Mouse (Mus musculus): ENCODE measurements at regions not wholly inside any gene's neighbourhood (a gene's known extent, or its start where the extent isn't known, plus 50 kb on each side); places are given as distances from the start of the nearest gene placed in this dataset.

DNA sequence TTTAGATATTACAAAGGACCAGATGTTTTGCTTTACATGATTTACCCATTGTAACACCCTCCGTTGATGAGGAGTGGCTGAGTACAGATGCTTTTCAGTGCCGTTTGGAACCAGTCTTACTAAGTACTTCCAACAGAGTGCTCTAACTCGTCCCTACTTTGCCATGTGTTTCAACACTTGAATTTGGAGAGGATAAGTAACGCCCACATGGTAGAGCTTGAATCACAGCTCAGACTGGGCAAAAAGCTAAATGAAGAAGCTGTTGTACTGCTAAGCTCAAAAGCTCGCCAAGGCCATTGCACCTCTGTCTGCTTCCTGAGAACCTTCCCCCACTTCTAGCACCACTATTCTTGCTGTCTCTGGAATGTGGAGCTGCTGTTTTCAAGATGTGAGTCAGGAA is 471.1 kb downstream of the Nfib start:
- WGBS, result 86% methylated on average over 5 of the region's 5 CpGs
- no peak overlapping the region for H3K9ac ChIP-seq
- no peaks in the 10 kb centered on the region for H3K4me1 ChIP-seq
- no peaks in the 10 kb centered on the region for H3K27me3 ChIP-seq
- H3K27ac ChIP-seq, result no peak overlapping the region
- ATAC-seq, result no peak
- no peak overlapping the region for H3K4me3 ChIP-seq
- H3K9me3 ChIP-seq (replicated peaks), result peaks cover 5% of the 10 kb centered on the region; the same call in 1 of the 2 replicates
- no peaks in the 10 kb centered on the region for H3K36me3 ChIP-seq (ENCODE audit: poor library complexity, severe bottlenecking)
- H3K4me2 ChIP-seq, result no peak overlapping the region

- 59% methylated on average over 6 of the region's 6 CpGs for WGBS
- Histone ChIP-seq H3K9me3 (replicated peaks) (no peaks in the 10 kb centered on the region), H3K27ac (peak overlapping the region; percentile 51; the same call in 1 of the 2 replicates), H3K4me3 (no peak overlapping the region), H3K4me1 (no peaks in the 10 kb centered on the region), H3K27me3 (no peaks in the 10 kb centered on the region), H3K4me2 (no peak overlapping the region), H3K9ac (no peak overlapping the region), H3K36me3 (ENCODE audit: poor library complexity, severe bottlenecking) (no peaks in the 10 kb centered on the region)
- ATAC-seq, result peak; percentile 93
Observed at GRCm38 (mm10) chr4:82226197-82227119, 479.1 kb downstream of the Nfib start.

- Histone ChIP-seq H3K4me1 (peaks cover 15% of the 10 kb centered on the region), H3K9me3 (replicated peaks) (no peaks in the 10 kb centered on the region), H3K9ac (no peak overlapping the region), H3K36me3 (ENCODE audit: poor library complexity, severe bottlenecking) (no peaks in the 10 kb centered on the region), H3K27ac (no peak overlapping the region), H3K4me3 (no peak overlapping the region), H3K27me3 (no peaks in the 10 kb centered on the region), H3K4me2 (no peak overlapping the region)
- 23% methylated on average over 8 of the region's 8 CpGs for WGBS
- no peak; the same call in 1 of the 2 replicates for ATAC-seq
Observed at GRCm38 (mm10) chr4:82220724-82221123, 484.8 kb downstream of the Nfib start.

- no peaks in the 10 kb centered on the region for H3K9me3 ChIP-seq (replicated peaks)
- H3K9ac ChIP-seq, result no peak overlapping the region
- H3K4me1 ChIP-seq, result peaks cover 15% of the 10 kb centered on the region
- H3K36me3 ChIP-seq (ENCODE audit: poor library complexity, severe bottlenecking), result no peaks in the 10 kb centered on the region
- 81% methylated on average over 7 of the region's 7 CpGs for WGBS
- ATAC-seq, result no peak
- H3K27me3 ChIP-seq, result no peaks in the 10 kb centered on the region
- no peak overlapping the region for H3K4me3 ChIP-seq
- no peak overlapping the region for H3K27ac ChIP-seq
- no peak overlapping the region for H3K4me2 ChIP-seq
Observed at GRCm38 (mm10) chr4:82220120-82220714, 485.3 kb downstream of the Nfib start.

DNA sequence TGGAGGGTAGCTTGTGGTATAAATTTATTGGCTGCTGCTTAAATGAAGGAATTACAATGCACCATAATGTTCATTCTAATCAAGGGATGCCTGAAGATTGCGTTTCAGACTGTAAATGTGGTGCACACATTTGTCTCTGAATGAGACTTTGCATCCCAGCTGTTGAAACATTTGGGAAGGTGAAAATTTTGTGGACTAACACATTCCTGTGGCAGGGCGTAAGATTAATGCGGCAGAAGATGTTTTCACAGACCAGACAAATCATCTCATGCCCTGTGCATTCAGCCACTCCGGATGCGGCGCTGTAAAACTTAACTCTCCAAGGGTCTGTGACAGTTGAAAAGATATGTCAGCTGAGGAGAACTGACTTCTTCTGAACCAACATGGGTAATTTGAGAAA is 486.9 kb downstream of the Nfib start:
- Histone ChIP-seq H3K27me3 (no peaks in the 10 kb centered on the region), H3K27ac (no peak overlapping the region), H3K4me2 (no peak overlapping the region), H3K9me3 (replicated peaks) (no peaks in the 10 kb centered on the region), H3K4me3 (no peak overlapping the region), H3K9ac (no peak overlapping the region), H3K36me3 (ENCODE audit: poor library complexity, severe bottlenecking) (no peaks in the 10 kb centered on the region), H3K4me1 (peaks cover 15% of the 10 kb centered on the region)
- 90% methylated on average over 6 of the region's 6 CpGs for WGBS
- ATAC-seq, result no peak

DNA sequence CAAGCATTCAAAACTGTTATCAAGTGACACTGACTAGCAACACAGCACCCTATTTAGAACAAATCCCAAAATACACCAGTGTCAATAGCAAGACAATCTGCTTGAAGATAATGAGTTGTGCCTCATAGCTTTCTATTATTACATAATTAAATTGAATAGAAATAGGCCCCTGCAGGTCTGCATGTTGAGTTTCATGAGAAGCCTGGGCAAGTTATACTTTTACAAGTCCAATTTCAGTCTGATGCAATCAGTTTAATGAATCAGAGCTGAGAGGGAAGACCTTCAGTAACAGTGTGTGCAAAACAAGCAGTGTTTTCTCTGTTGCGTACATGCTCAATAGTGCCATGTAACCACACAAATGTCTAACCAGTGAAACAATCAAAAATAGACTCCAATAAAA is 498.5 kb downstream of the Nfib start:
- H3K27ac ChIP-seq, result no peak overlapping the region
- WGBS, result 98% methylated on average over 1 of the region's 1 CpGs
- no peaks in the 10 kb centered on the region for H3K4me1 ChIP-seq
- no peaks in the 10 kb centered on the region for H3K9me3 ChIP-seq (replicated peaks)
- no peak overlapping the region for H3K4me2 ChIP-seq
- H3K9ac ChIP-seq, result no peak overlapping the region
- no peak overlapping the region for H3K4me3 ChIP-seq
- ATAC-seq, result no peak
- H3K36me3 ChIP-seq (ENCODE audit: poor library complexity, severe bottlenecking), result no peaks in the 10 kb centered on the region
- H3K27me3 ChIP-seq, result no peaks in the 10 kb centered on the region

DNA sequence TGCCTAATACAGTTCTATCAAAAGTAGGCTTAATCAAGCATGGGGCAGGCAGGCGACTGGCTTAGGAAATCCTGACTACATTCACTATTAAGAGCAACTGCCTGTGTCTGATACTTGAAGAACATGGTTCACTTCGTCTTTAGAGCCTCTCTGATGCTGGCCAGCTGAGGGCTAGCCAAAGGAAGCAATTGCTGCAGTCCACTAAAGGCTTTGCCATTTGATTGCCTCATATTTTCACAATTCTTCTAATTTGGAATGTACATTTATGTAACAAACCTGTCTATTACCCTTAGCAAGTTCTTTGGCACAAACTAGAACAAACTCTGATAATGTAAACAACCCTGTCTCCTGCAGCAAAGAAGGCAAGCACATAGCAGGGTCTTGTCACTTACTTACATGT is 505.2 kb downstream of the Nfib start:
- no peak for ATAC-seq
- Histone ChIP-seq H3K9ac (no peak overlapping the region), H3K4me1 (no peaks in the 10 kb centered on the region), H3K4me3 (no peak overlapping the region), H3K27ac (no peak overlapping the region), H3K4me2 (no peak overlapping the region), H3K27me3 (no peaks in the 10 kb centered on the region), H3K36me3 (ENCODE audit: poor library complexity, severe bottlenecking) (no peaks in the 10 kb centered on the region), H3K9me3 (replicated peaks) (no peaks in the 10 kb centered on the region)
- 72% methylated on average over 2 of the region's 2 CpGs for WGBS

- no peak overlapping the region for H3K9ac ChIP-seq
- ATAC-seq, result no peak
- H3K4me2 ChIP-seq, result no peak overlapping the region
- H3K9me3 ChIP-seq (replicated peaks), result no peaks in the 10 kb centered on the region
- no peak overlapping the region for H3K4me3 ChIP-seq
- H3K4me1 ChIP-seq, result no peaks in the 10 kb centered on the region
- no peaks in the 10 kb centered on the region for H3K27me3 ChIP-seq
- no peaks in the 10 kb centered on the region for H3K36me3 ChIP-seq (ENCODE audit: poor library complexity, severe bottlenecking)
- no peak overlapping the region for H3K27ac ChIP-seq
Observed at GRCm38 (mm10) chr4:82199118-82199517, 506.4 kb downstream of the Nfib start.

- Histone ChIP-seq H3K27me3 (no peaks in the 10 kb centered on the region), H3K4me1 (no peaks in the 10 kb centered on the region), H3K4me2 (no peak overlapping the region), H3K9ac (no peak overlapping the region), H3K36me3 (ENCODE audit: poor library complexity, severe bottlenecking) (no peaks in the 10 kb centered on the region), H3K9me3 (replicated peaks) (no peaks in the 10 kb centered on the region), H3K27ac (no peak overlapping the region), H3K4me3 (no peak overlapping the region)
- WGBS, result 89% methylated on average over 6 of the region's 6 CpGs
- no peak for ATAC-seq
Observed at GRCm38 (mm10) chr4:82197611-82198010, 507.9 kb downstream of the Nfib start.

DNA sequence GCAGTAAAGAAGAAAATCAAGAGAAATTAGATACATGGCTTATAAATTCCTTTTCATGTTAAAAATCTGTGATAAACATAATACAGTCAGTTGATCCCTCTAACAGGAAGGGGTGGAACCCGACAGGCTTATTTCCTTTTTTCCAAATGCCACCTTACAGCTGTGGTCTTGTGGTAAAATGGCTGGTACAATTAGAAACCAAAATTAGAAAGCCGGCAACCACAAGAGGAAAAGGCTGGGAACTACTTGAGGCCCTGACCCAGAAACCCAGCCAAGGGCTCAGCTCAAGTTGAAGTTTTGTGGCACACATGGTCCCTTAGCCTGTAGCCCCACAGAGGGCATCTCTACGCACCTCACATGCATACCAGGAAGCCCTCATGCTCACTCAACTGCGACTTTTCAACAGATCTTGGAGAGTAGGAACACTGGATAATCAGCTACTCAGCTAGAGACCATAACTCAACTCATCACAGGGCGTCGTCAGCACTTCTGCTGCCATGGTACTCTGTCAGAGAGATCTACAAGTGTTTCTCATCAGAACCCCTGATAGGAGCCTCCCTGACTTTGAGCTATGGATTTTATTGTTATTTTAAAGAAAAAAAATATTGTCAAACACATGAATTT is 509.4 kb downstream of the Nfib start:
- WGBS, result 85% methylated on average over 6 of the region's 6 CpGs
- Histone ChIP-seq H3K9ac (no peak overlapping the region), H3K4me1 (no peaks in the 10 kb centered on the region), H3K4me3 (no peak overlapping the region), H3K9me3 (replicated peaks) (no peaks in the 10 kb centered on the region), H3K36me3 (ENCODE audit: poor library complexity, severe bottlenecking) (no peaks in the 10 kb centered on the region), H3K27ac (no peak overlapping the region), H3K27me3 (no peaks in the 10 kb centered on the region), H3K4me2 (no peak overlapping the region)
- ATAC-seq, result no peak

DNA sequence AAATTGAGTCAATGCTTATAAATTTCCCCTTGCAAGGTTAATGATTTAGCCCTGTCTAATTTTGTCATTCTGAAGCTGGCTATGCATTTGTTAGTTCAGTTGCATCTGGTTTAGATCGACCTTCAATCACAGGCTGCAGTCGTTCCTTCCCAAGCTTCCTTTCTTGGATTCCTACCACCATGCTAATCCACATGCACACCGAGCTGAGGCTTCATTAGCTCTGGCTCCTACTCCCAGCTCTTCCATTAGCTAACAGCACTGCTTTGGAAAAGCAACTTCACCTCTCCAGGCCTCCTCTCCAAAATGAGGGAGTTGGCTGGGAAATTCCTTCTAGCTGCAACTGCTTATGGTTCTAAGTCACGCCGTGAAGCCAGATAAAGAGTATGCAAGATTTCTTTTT is 511.6 kb downstream of the Nfib start:
- Histone ChIP-seq H3K9me3 (replicated peaks) (no peaks in the 10 kb centered on the region), H3K27ac (no peak overlapping the region), H3K4me2 (no peak overlapping the region), H3K4me3 (no peak overlapping the region), H3K36me3 (ENCODE audit: poor library complexity, severe bottlenecking) (no peaks in the 10 kb centered on the region), H3K27me3 (no peaks in the 10 kb centered on the region), H3K9ac (no peak overlapping the region), H3K4me1 (no peaks in the 10 kb centered on the region)
- ATAC-seq, result no peak
- 80% methylated on average over 5 of the region's 5 CpGs for WGBS

- ATAC-seq, result no peak
- WGBS, result 100% methylated on average over 3 of the region's 3 CpGs
- H3K9me3 ChIP-seq (replicated peaks), result no peaks in the 10 kb centered on the region
- no peak overlapping the region for H3K4me2 ChIP-seq
- no peak overlapping the region for H3K9ac ChIP-seq
- no peaks in the 10 kb centered on the region for H3K27me3 ChIP-seq
- H3K4me3 ChIP-seq, result no peak overlapping the region
- H3K27ac ChIP-seq, result no peak overlapping the region
- no peaks in the 10 kb centered on the region for H3K4me1 ChIP-seq
- H3K36me3 ChIP-seq (ENCODE audit: poor library complexity, severe bottlenecking), result no peaks in the 10 kb centered on the region
Observed at GRCm38 (mm10) chr4:82186892-82187291, 518.7 kb downstream of the Nfib start.

All from forebrain, embryonic 13.5 days (tissue).